Comparison of ENCODE assay signal across 8 mouse cellular contexts in genomic region chr6:39478509-39479150, GRCm38 (mm10). TPM values are rescaled to one million over a fixed set of nuclear protein-coding genes. Genes with fewer than 3 reads are reported as not detected.
DNase-seq lines count a peak whose midpoint lies in the region; ATAC-seq lines count a peak whose summit lies in the region.

No protein-coding gene starts in this region.

- WGBS in embryonic facial prominence, embryonic 10.5 days, result 71% methylated on average over 8 of the region's 8 CpGs
- 62% methylated on average over 8 of the region's 8 CpGs for whole genome bisulfite sequencing in midbrain, embryonic 12.5 days

- no peak for DNase-seq in embryonic facial prominence, embryonic 10.5 days (ENCODE audit: low spot score)
- DNase-seq in heart, postnatal 36 days, result peak; percentile 60 to 68
- DNase-seq in spleen, postnatal 14 days (ENCODE audit: low spot score in 2 of 2), result no peak
- DNase-seq in urinary bladder, postnatal 10 days (ENCODE audit: low spot score), result no peak

- no peak overlapping the region for H3K9ac ChIP-seq in midbrain, embryonic 12.5 days (replicated peaks)

- peaks cover 6% of the 10 kb centered on the region for H3K36me3 ChIP-seq in megakaryocyte, embryonic 14.5 days (replicated peaks; ENCODE audit: low read length)
- peaks cover 97% of the 10 kb centered on the region for H3K36me3 ChIP-seq in embryonic facial prominence, embryonic 10.5 days (replicated peaks)
- H3K36me3 ChIP-seq in midbrain, embryonic 12.5 days, result peaks cover 93% of the 10 kb centered on the region

- ATAC-seq in megakaryocyte, adult 5-6 weeks (ENCODE audit: poor library complexity, severe bottlenecking), result no peak
- ATAC-seq in midbrain, embryonic 12.5 days (ENCODE audit: low FRiP score, low read depth), result no peak
- no peak for ATAC-seq in erythroblast, adult 5-6 weeks (replicated peaks; ENCODE audit: low FRiP score, poor library complexity, severe bottlenecking)

- intact Hi-C loops in heart, postnatal 36 days (cut with DNase I), result no loop called here

- H3K27ac ChIP-seq in embryonic facial prominence, embryonic 10.5 days (replicated peaks), result 0 out of 2 replicates have a peak overlapping the region, but pooled peaks have one; percentile 3
- H3K27ac ChIP-seq in midbrain, embryonic 12.5 days (replicated peaks), result peak overlapping the region; percentile 64

- H3K27me3 ChIP-seq in megakaryocyte, embryonic 14.5 days (replicated peaks), result peaks cover 29% of the 10 kb centered on the region
- H3K27me3 ChIP-seq in embryonic facial prominence, embryonic 10.5 days (replicated peaks; ENCODE audit: low read depth, poor library complexity, severe bottlenecking), result no peaks in the 10 kb centered on the region
- H3K27me3 ChIP-seq in midbrain, embryonic 12.5 days, result no peaks in the 10 kb centered on the region

- peaks cover 8% of the 10 kb centered on the region; the same call in 1 of the 2 replicates for H3K9me3 ChIP-seq in megakaryocyte, embryonic 14.5 days
- peaks cover 3% of the 10 kb centered on the region; the same call in 1 of the 2 replicates for H3K9me3 ChIP-seq in embryonic facial prominence, embryonic 10.5 days
- peaks cover 1% of the 10 kb centered on the region; the same call in 1 of the 2 replicates for H3K9me3 ChIP-seq in midbrain, embryonic 12.5 days

- peaks cover 46% of the 10 kb centered on the region for H3K4me1 ChIP-seq in megakaryocyte, embryonic 14.5 days
- peaks cover 21% of the 10 kb centered on the region for H3K4me1 ChIP-seq in embryonic facial prominence, embryonic 10.5 days
- H3K4me1 ChIP-seq in midbrain, embryonic 12.5 days, result no peaks in the 10 kb centered on the region

- H3K4me2 ChIP-seq in midbrain, embryonic 12.5 days (replicated peaks), result no peak overlapping the region

- peak overlapping the region; percentile 72 for H3K4me3 ChIP-seq in megakaryocyte, embryonic 14.5 days (replicated peaks)
- no peak overlapping the region for H3K4me3 ChIP-seq in embryonic facial prominence, embryonic 10.5 days
- H3K4me3 ChIP-seq in midbrain, embryonic 12.5 days, result no peak overlapping the region

RNA-seq across cellular contexts. Expression of gene Mkrn1, which starts 58.4 kb away (rescaled TPM):
- 107 and 108 TPM in 2 replicates for polyA plus RNA-seq in megakaryocyte, embryonic 14.5 days (2012; ENCODE audit: insufficient read depth, low replicate concordance)
- 108 and 111 TPM in 2 replicates for total RNA-seq in megakaryocyte, adult 5-6 weeks (2015)
- 75.5 and 82.8 TPM in 2 replicates for total RNA-seq in megakaryocyte, adult 5-6 weeks (2017)
- 46.4 and 51.2 TPM in 2 replicates for polyA plus RNA-seq in embryonic facial prominence, embryonic 10.5 days (2016; fragmentation: Nextera tagmentation; extraction: Ambion mirVana)
- total RNA-seq in heart, postnatal 36 days (2021), result 10 to 100 TPM; 60.7 to 80.6 TPM
- 167 and 184 TPM in 2 replicates for polyA plus RNA-seq in midbrain, embryonic 12.5 days (2016; fragmentation: Nextera tagmentation; extraction: Ambion mirVana)
- 1,353 and 1,373 TPM in 2 replicates for total RNA-seq in erythroblast, adult 5-6 weeks (2015; ENCODE audit: low replicate concordance)
- 1,538 and 2,743 TPM in 2 replicates for total RNA-seq in erythroblast, adult 5-6 weeks (2017; ENCODE audit: low replicate concordance)

Comparison
In these comparisons a context has a peak if more than half of its experiments do, and no peak if none do; other contexts are left out.
1. DNase-seq: peak in heart, postnatal 36 days (2 of 2); none in embryonic facial prominence, embryonic 10.5 days (single experiment), spleen, postnatal 14 days (0 of 2) and urinary bladder, postnatal 10 days (single experiment).
2. RNA of gene Mkrn1, which starts 58.4 kb away (total RNA-seq): 1,353 to 2,743 TPM in erythroblast, adult 5-6 weeks; 75.5 to 111 TPM in megakaryocyte, adult 5-6 weeks and 60.7 to 80.6 TPM in heart, postnatal 36 days; every median in the first group is over 10 times any median in the second.